Comparison of ENCODE assay signal across 8 mouse cellular contexts in genomic region chr4:148591171-148591630, GRCm38 (mm10). TPM values are rescaled to one million over a fixed set of nuclear protein-coding genes. Genes with fewer than 3 reads are reported as not detected.
DNase-seq lines count a peak whose midpoint lies in the region; ATAC-seq and TF ChIP-seq lines count a peak whose summit lies in the region.

Srm (plus strand) TSS chr4:148591503.

- peaks cover 33% of the 10 kb centered on the region for H3K36me3 ChIP-seq in kidney, embryonic 15.5 days

- H3K4me3 ChIP-seq in bone marrow macrophage, adult 2 months (ENCODE audit: insufficient read depth, low read length), result peak within 1 kb of the TSS; percentile 76
- peak within 1 kb of the TSS; percentile 64 for H3K4me3 ChIP-seq in embryonic fibroblast, embryonic 13.5 days (ENCODE audit: insufficient read depth, low read length)
- H3K4me3 ChIP-seq in kidney, embryonic 15.5 days (replicated peaks), result peak within 1 kb of the TSS; percentile 99

- DNase-seq in A20 (ENCODE audit: low read depth, low spot score) (peak; percentile 97), liver (peak; percentile 97)
- peak; percentile 98 for DNase-seq in heart, adult 9 months (ENCODE audit: low spot score in 2 of 2)
- DNase-seq in spleen, postnatal 4 days (ENCODE audit: low spot score in 2 of 2), result peak; percentile 97 to 98

- no peaks in the 10 kb centered on the region for H3K9me3 ChIP-seq in kidney, embryonic 15.5 days (replicated peaks)

- H3K9ac ChIP-seq in kidney, embryonic 15.5 days, result peak within 1 kb of the TSS; percentile 84

- peaks cover 13% of the 10 kb centered on the region for H3K4me1 ChIP-seq in bone marrow macrophage, adult 2 months (ENCODE audit: control insufficient read depth, insufficient read depth, low read length)
- H3K4me1 ChIP-seq in embryonic fibroblast, embryonic 13.5 days (ENCODE audit: control insufficient read depth, insufficient read depth, low read length), result peaks cover 6% of the 10 kb centered on the region
- peaks cover 21% of the 10 kb centered on the region for H3K4me1 ChIP-seq in kidney, embryonic 15.5 days

- peak within 1 kb of the TSS; percentile 67 for H3K27ac ChIP-seq in bone marrow macrophage, adult 2 months (ENCODE audit: insufficient read depth, low read depth, low read length)
- peak within 1 kb of the TSS; percentile 48 for H3K27ac ChIP-seq in embryonic fibroblast, embryonic 13.5 days (ENCODE audit: insufficient read depth, low read length)
- peak within 1 kb of the TSS; percentile 84 for H3K27ac ChIP-seq in kidney, embryonic 15.5 days

- peak; percentile 99 for ATAC-seq in kidney, embryonic 15.5 days (replicated peaks; ENCODE audit: low FRiP score)
- ATAC-seq in monocyte, adult 5-6 weeks (replicated peaks; ENCODE audit: insufficient number of reproducible peaks, low FRiP score, low TSS enrichment, poor library complexity, severe bottlenecking), result peak; percentile 98

- WGBS in kidney, embryonic 15.5 days, result 0% methylated on average over 46 of the region's 50 CpGs

- no peak for TF ChIP-seq CTCF in bone marrow macrophage, adult 2 months (IDR thresholded peaks at IDR 0.05; ENCODE audit: low read depth, low read length)
- TF ChIP-seq CTCF in embryonic fibroblast, embryonic 13.5 days (IDR thresholded peaks at IDR 0.05; ENCODE audit: borderline replicate concordance, insufficient read depth, low read length), result no peak

- H3K27me3 ChIP-seq in kidney, embryonic 15.5 days, result no peaks in the 10 kb centered on the region

- peak within 1 kb of the TSS; percentile 93 for H3K4me2 ChIP-seq in kidney, embryonic 15.5 days

- no peak for TF ChIP-seq POLR2A in bone marrow macrophage, adult 2 months (IDR thresholded peaks at IDR 0.05; ENCODE audit: borderline replicate concordance, low read depth, low read length)
- TF ChIP-seq POLR2A in embryonic fibroblast, embryonic 13.5 days (IDR thresholded peaks at IDR 0.05; ENCODE audit: low read depth, low read length), result peak; percentile 50

RNA-seq across cellular contexts. Expression of gene Srm, which starts in this region (rescaled TPM):
- polyA plus RNA-seq in bone marrow macrophage, adult 2 months (2012; ENCODE audit: insufficient read depth, insufficient read length, missing spikeins), result 7.3 and 9.3 TPM in 2 replicates
- 110 and 114 TPM in 2 replicates for polyA plus RNA-seq in embryonic fibroblast, embryonic 13.5 days (2011; ENCODE audit: insufficient read length, low read depth, missing spikeins)
- 192 and 209 TPM in 2 replicates for polyA plus RNA-seq in kidney, embryonic 15.5 days (2015; fragmentation: Nextera tagmentation; extraction: Ambion mirVana)
- 2.8 to 5.2 TPM (median 3.5 TPM) in 3 replicates for total RNA-seq in monocyte, adult 5-6 weeks (2017)

Comparison
In these comparisons a context has a peak if more than half of its experiments do, and no peak if none do; other contexts are left out.
1. Peak in every context shown above with its lines: DNase-seq, ATAC-seq, H3K4me3 ChIP-seq and H3K27ac ChIP-seq.
2. RNA of gene Srm (polyA plus RNA-seq): 192 to 209 TPM in kidney, embryonic 15.5 days and 110 to 114 TPM in embryonic fibroblast, embryonic 13.5 days; 7.3 to 9.3 TPM in bone marrow macrophage, adult 2 months; every median in the first group is over 10 times any median in the second.